Mouse (Mus musculus) thymus, adult 2 months (tissue): ENCODE results near the gene Pno1. TPM values are rescaled to one million over a fixed set of nuclear protein-coding genes. Genes with fewer than 3 reads are reported as not detected.

Experiments
- DNase-seq: peaks from one replicate; pipeline ENCODE4 v3.0.0; 2021
- H3K27ac ChIP-seq: fragments of 200-500 bp; 2 replicates; pipeline ENCODE4 v1.5.1; 2012; ENCODE audit warnings: low read length, control low read depth; ENCODE audit not compliant: control insufficient read depth, insufficient read depth
- H3K27me3 ChIP-seq: fragments of 200-500 bp; 2 replicates; pipeline ENCODE4 v1.6.1; 2012; ENCODE audit warnings: mild to moderate bottlenecking, low read length, moderate library complexity, mixed read lengths; ENCODE audit not compliant: control insufficient read depth, insufficient read depth
- H3K36me3 ChIP-seq: fragments of 200-500 bp; 2 replicates; pipeline ENCODE4 v1.6.1; 2012; ENCODE audit warnings: mild to moderate bottlenecking, low read length, moderate library complexity; ENCODE audit not compliant: control insufficient read depth, insufficient read depth
- H3K4me1 ChIP-seq: fragments of 200-500 bp; replicated peaks from 2 replicates; pipeline ENCODE4 v1.6.1; 2012; ENCODE audit warnings: low read length; ENCODE audit not compliant: control insufficient read depth, insufficient read depth
- H3K4me3 ChIP-seq: fragments of 200-500 bp; 2 replicates; pipeline ENCODE4 v1.5.1; 2012; ENCODE audit warnings: mild to moderate bottlenecking, low read length, control low read depth, moderate library complexity; ENCODE audit not compliant: control insufficient read depth, insufficient read depth
- CTCF ChIP-seq: fragments of 200-500 bp; IDR thresholded peaks from 2 replicates; pipeline ENCODE4 v1.5.1; 2012; ENCODE audit warnings: mild to moderate bottlenecking, control low read depth, low read length, moderate library complexity, borderline replicate concordance; ENCODE audit not compliant: control insufficient read depth, poor library complexity, insufficient read depth; ENCODE audit errors: extremely low read depth
- POLR2A ChIP-seq: fragments of 200-500 bp; IDR thresholded peaks from 2 replicates; pipeline ENCODE4 v1.6.1; 2012; ENCODE audit warnings: mild to moderate bottlenecking, low read length, control low read depth, moderate library complexity; ENCODE audit not compliant: control insufficient read depth, poor library complexity, insufficient read depth; ENCODE audit errors: extremely low read depth
- WGBS: fragments of 180-500 bp; shearing (Covaris S2); methylation state at CpG from one replicate; pipeline ENCODE4 v1.1.7; 2018; 5-methylcytosine and 5-hydroxymethylcytosine counted together
- polyA plus RNA-seq: library from polyadenylated mRNA; depleted of rRNA; stranded (reverse); fragments of >200 nt; gene quantifications from 2 replicates; pipeline ENCODE4 v1.2.3, GENCODE M21; 2012

Gene Pno1
- polyA plus RNA-seq, 1 experiment = 3.7 TPM

GRCm38 (mm10) chr11:17236449-17237037 is 25.2 kb upstream of the Pno1 start:
- 1% methylated on average over 5 of the region's 5 CpGs for WGBS
- Histone ChIP-seq H3K4me1 (peaks cover 21% of the 10 kb centered on the region), H3K27me3 (no peaks in the 10 kb centered on the region), H3K4me3 (no peak overlapping the region), H3K27ac (peak overlapping the region; percentile 99), H3K36me3 (peaks cover 14% of the 10 kb centered on the region)
- TF ChIP-seq CTCF (no peak), POLR2A (no peak)
- DNase-seq = peak; percentile 26

GRCm38 (mm10) chr11:17232792-17233191 is 21.4 kb upstream of the Pno1 start:
- Histone ChIP-seq H3K4me1 (peaks cover 16% of the 10 kb centered on the region), H3K36me3 (peaks cover 28% of the 10 kb centered on the region), H3K4me3 (no peak overlapping the region), H3K27me3 (no peaks in the 10 kb centered on the region), H3K27ac (no peak overlapping the region)
- TF ChIP-seq CTCF = no peak
- no peak for TF ChIP-seq POLR2A
- DNase-seq = no peak
- 92% methylated on average over 5 of the region's 5 CpGs for WGBS

DNA sequence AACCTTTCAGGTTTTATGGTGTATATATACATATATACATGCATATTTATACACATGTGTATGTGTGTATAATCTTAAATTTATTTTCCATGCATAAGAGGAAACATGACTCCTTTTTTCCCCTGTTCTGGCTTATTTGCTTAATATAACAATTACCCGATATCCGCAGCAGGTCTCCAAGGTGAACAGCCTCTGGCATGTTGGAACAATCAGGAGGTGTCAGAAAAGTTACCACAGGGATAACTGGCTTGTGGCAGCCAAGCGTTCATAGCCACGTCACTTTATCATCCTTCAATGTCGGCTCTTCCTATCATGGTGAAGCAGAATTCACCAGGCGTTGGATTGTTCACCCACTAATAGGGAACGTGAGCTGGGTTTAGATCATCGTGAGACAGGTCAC is 9.8 kb upstream of the Pno1 start:
- peaks cover 12% of the 10 kb centered on the region for H3K36me3 ChIP-seq
- no peaks in the 10 kb centered on the region; the same call in 1 of the 2 replicates for H3K27me3 ChIP-seq
- H3K4me1 ChIP-seq = no peaks in the 10 kb centered on the region
- no peak for DNase-seq
- H3K27ac ChIP-seq = no peak overlapping the region
- H3K4me3 ChIP-seq = no peak overlapping the region
- 97% methylated on average over 8 of the region's 8 CpGs for WGBS
- TF ChIP-seq CTCF (no peak), POLR2A (no peak)

DNA sequence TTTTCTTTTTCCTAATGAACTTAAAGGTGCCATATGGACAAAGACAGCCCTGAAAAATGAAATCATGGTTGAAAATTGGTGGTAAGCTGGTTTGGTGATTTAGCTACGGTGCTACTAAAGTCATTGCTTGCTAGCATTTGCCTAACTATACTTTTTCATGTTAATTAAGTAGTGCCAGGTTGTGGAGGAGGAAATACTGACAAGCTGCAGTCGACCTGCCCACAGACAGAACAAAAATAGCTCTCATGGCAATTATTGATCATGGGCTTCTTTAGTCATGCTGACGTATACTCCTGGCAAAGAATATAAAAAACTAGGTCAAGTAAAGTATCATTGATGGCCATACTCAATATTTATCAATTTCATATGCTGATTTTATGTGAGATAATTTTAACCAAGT is 4.1 kb upstream of the Pno1 start:
- no peak overlapping the region for H3K4me3 ChIP-seq
- H3K36me3 ChIP-seq = no peaks in the 10 kb centered on the region
- no peaks in the 10 kb centered on the region for H3K27me3 ChIP-seq
- WGBS = 83% methylated on average over 3 of the region's 3 CpGs
- no peak overlapping the region for H3K27ac ChIP-seq
- DNase-seq = no peak
- TF ChIP-seq CTCF (no peak), POLR2A (no peak)
- no peaks in the 10 kb centered on the region for H3K4me1 ChIP-seq

DNA sequence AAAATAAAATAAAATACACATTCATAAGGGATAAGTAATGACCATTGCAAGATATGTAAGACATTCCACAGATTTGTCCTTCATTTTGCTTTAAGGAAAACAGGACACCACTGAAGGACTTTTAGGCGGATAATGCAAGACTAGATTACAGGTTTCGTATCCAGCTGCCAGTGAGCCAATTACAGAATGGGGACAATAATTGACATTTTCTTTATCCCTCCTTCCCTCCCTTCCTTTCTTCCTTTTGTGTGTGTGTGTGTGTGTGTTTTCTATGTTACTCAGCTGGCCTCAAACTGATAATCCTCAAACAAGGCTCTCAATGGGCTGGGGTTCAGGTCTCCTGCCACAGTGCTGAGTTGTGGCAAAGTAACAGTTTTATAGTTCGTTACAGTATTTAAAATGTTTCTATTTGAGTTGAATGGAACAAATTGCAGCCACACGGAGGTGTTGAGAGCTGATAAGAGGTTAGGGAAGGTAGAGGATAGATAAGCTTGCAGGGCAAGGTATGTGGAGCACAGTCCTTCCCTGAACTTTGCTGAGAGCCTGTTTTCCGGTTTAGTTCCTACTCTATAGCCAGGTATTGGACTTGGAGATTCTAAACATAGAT is 1.6 kb upstream of the Pno1 start:
- Histone ChIP-seq H3K4me3 (no peak overlapping the region), H3K27me3 (no peaks in the 10 kb centered on the region), H3K27ac (no peak overlapping the region), H3K36me3 (no peaks in the 10 kb centered on the region), H3K4me1 (no peaks in the 10 kb centered on the region)
- no peak for DNase-seq
- 78% methylated on average over 5 of the region's 5 CpGs for WGBS
- TF ChIP-seq POLR2A (no peak), CTCF (no peak)

DNA sequence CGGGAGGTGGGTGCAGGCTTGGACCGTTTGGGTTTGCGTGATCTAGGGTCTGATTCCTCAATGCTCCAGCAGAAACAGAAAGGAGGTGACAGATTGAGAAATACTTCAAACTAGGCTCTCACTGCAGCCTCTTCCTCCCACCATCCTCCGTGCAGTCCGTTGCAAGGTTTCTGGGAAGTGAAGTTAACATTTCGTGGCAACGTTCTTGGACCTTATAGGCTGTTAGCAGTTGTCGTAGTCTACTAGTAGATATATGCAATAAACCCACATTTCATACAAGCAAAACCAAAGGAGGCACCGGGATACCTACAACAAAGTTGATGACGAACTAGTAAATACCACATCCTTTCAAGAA is 750 bp upstream of the Pno1 start:
- H3K4me3 ChIP-seq = peak overlapping the region; percentile 95
- no peaks in the 10 kb centered on the region for H3K36me3 ChIP-seq
- WGBS = 0% methylated on average over 10 of the region's 10 CpGs
- H3K27me3 ChIP-seq = no peaks in the 10 kb centered on the region
- H3K4me1 ChIP-seq = no peaks in the 10 kb centered on the region
- no peak for DNase-seq
- peak overlapping the region; percentile 27; the same call in 1 of the 2 replicates for H3K27ac ChIP-seq
- no peak for TF ChIP-seq CTCF
- TF ChIP-seq POLR2A = no peak
